Mouse (Mus musculus) midbrain, embryonic 16.5 days (tissue): ENCODE measurements around the gene Fbp2. TPM values are rescaled to one million over a fixed set of nuclear protein-coding genes. Genes with fewer than 3 reads are reported as not detected.

Source experiments
- polyA plus RNA-seq: library from polyadenylated mRNA; unstranded; fragments of >200 nt; fragmentation: Nextera tagmentation; extraction: Ambion mirVana; gene quantifications from 2 replicates; pipeline ENCODE4 v1.2.1, GENCODE M21; 2015

Gene Fbp2
- polyA plus RNA-seq, 1 experiment from 2014 or later = 1.2 TPM

Other genes with a start within 250 kb of the Fbp2 start
- 7.5 and 9.6 TPM in 2 replicates for gene 6720489N17Rik, start 234.2 kb downstream of the Fbp2 start, polyA plus RNA-seq
- gene Platr25, start 97.7 kb downstream of the Fbp2 start, polyA plus RNA-seq = 35.9 and 37.9 TPM in 2 replicates
- 10.3 and 12.7 TPM in 2 replicates for gene Gm5141, start 72.6 kb downstream of the Fbp2 start, polyA plus RNA-seq
- not detected in 2 replicates for gene Fbp1, start 29.9 kb upstream of the Fbp2 start, polyA plus RNA-seq
- 25.5 and 27.4 TPM in 2 replicates for gene 2010111I01Rik, start 106.5 kb upstream of the Fbp2 start, polyA plus RNA-seq